Mouse (Mus musculus) heart, embryonic 13.5 days (tissue): ENCODE data around the gene Ccr1l1. TPM values are rescaled to one million over a fixed set of nuclear protein-coding genes. Genes with fewer than 3 reads are reported as not detected.
"Not testable (repeated sequence)": the region's sequence is repeated elsewhere in the genome, so short reads cannot be mapped to it uniquely, and the experiment has no call there.

Experiments used
- ATAC-seq: fragments of 200-750 bp; cut with Nextera tagmentation; 2 replicates; pipeline ENCODE4 v1.8.0; 2017; ENCODE audit warnings: moderate TSS enrichment; ENCODE audit not compliant: insufficient number of reproducible peaks, low FRiP score, low TSS enrichment; ENCODE audit errors: extremely low read depth
- H3K27ac ChIP-seq: fragments of 300-500 bp; sonication (generic); replicated peaks from 2 replicates; pipeline ENCODE4 v1.5.1; 2015; ENCODE audit warnings: moderate library complexity, mild to moderate bottlenecking, inconsistent platforms
- H3K27me3 ChIP-seq: fragments of 300-500 bp; sonication (generic); replicated peaks from 2 replicates; pipeline ENCODE4 v1.6.1; 2015; ENCODE audit warnings: mild to moderate bottlenecking, inconsistent platforms
- H3K36me3 ChIP-seq: fragments of 300-500 bp; sonication (generic); 2 replicates; pipeline ENCODE4 v1.6.1; 2015; ENCODE audit warnings: mild to moderate bottlenecking, inconsistent platforms
- H3K4me1 ChIP-seq: fragments of 300-500 bp; sonication (generic); 2 replicates; pipeline ENCODE4 v1.6.1; 2015; ENCODE audit warnings: inconsistent platforms
- H3K4me2 ChIP-seq: fragments of 300-500 bp; sonication (generic); 2 replicates; pipeline ENCODE4 v1.6.1; 2015; ENCODE audit warnings: inconsistent platforms, mild to moderate bottlenecking, moderate library complexity
- H3K4me3 ChIP-seq: fragments of 300-500 bp; sonication (generic); 2 replicates; pipeline ENCODE4 v1.5.1; 2015; ENCODE audit warnings: moderate library complexity, mild to moderate bottlenecking, inconsistent platforms
- H3K9ac ChIP-seq: fragments of 300-500 bp; sonication (generic); 2 replicates; pipeline ENCODE4 v1.6.1; 2015; ENCODE audit warnings: inconsistent platforms, mild to moderate bottlenecking, moderate library complexity
- H3K9me3 ChIP-seq: fragments of 300-500 bp; sonication (generic); 2 replicates; pipeline ENCODE4 v1.6.1; 2016; ENCODE audit warnings: inconsistent platforms
- WGBS: fragments of 180-500 bp; shearing (Covaris S2); methylation state at CpG from one replicate; pipeline ENCODE4 v1.1.7; 2015; ENCODE audit warnings: mixed read lengths; 5-methylcytosine and 5-hydroxymethylcytosine counted together
- polyA plus RNA-seq: library from polyadenylated mRNA; unstranded; fragments of >200 nt; fragmentation: Nextera tagmentation; extraction: Ambion mirVana; gene quantifications from 2 replicates; pipeline ENCODE4 v1.2.1, GENCODE M21; 2015

Ccr1l1 gene
- polyA plus RNA-seq, 1 experiment from 2014 or later = not detected

DNA sequence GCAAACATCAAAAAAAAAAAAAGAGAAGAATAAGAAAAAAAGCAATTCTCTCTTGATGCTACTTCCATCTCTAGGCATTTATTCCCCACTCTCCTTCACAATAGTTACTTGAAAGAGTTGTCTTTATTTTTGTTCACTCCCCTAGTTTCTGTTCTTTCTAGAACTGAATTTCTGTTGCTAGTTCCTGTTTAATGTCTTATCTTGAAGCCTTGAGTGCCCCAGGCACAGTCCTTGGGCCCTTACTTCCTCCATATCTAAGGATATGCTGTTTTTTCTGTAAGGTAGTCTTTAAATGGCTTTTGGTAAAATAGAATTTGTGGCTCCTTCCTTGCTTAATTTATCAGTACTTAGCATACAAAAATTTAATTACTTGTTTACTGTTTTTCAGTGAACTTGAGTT lies 6.7 kb upstream of the Ccr1l1 start:
- H3K9me3 ChIP-seq = no peaks in the 10 kb centered on the region
- no peaks in the 10 kb centered on the region for H3K36me3 ChIP-seq
- no peaks in the 10 kb centered on the region for H3K4me1 ChIP-seq
- H3K9ac ChIP-seq = no peak overlapping the region
- H3K4me3 ChIP-seq = no peak overlapping the region
- ATAC-seq = no peak
- no peaks in the 10 kb centered on the region for H3K27me3 ChIP-seq
- no peak overlapping the region for H3K27ac ChIP-seq
- no peak overlapping the region for H3K4me2 ChIP-seq

DNA sequence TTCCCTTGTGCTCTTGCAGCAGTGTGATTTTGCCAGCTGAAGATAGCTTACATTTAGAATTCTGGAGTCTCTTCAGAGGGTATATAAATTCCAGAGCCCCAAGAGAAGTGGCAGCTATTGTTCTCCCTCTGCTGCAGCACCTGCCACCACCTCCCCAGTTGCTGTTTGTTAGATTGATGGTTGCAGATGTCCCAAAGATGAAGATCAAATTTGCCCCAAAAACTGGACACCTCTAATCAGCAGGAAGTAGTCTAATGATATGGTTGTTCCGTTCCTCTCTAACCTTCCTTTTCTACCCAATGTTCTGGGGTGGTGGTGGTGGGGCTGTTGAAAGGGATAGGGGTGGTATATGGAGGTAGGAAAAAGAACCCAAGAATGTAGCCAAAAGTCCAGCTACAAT lies 4.5 kb upstream of the Ccr1l1 start:
- WGBS = 54% methylated on average over 1 of the region's 1 CpGs
- Histone ChIP-seq H3K4me3 (no peak overlapping the region), H3K36me3 (no peaks in the 10 kb centered on the region), H3K4me2 (no peak overlapping the region), H3K27ac (no peak overlapping the region), H3K9ac (no peak overlapping the region), H3K9me3 (no peaks in the 10 kb centered on the region), H3K27me3 (no peaks in the 10 kb centered on the region), H3K4me1 (no peaks in the 10 kb centered on the region)
- ATAC-seq = no peak

DNA sequence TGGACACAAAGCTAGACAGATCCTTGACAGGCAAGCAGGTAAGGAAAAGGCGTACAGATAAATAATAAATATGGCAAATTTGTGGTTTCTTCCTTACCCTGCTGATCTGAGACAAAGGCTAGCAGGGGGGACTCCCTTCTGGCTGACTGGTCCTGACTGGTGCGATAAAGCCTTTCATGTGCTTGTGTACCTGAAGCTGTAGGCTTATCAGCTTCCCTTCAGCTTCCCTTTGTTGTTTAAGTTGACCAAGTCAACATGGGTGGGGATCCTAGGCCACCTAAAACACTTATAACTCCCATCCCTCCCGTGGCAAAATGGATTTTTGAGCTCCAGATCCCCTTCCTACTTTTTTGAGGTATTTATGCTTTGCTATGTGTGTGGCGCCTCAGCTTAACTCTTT lies 3.7 kb upstream of the Ccr1l1 start:
- 69% methylated on average over 4 of the region's 4 CpGs for WGBS
- Histone ChIP-seq H3K27me3 (no peaks in the 10 kb centered on the region), H3K4me3 (no peak overlapping the region), H3K4me2 (no peak overlapping the region), H3K9me3 (no peaks in the 10 kb centered on the region), H3K9ac (no peak overlapping the region), H3K36me3 (no peaks in the 10 kb centered on the region), H3K27ac (no peak overlapping the region), H3K4me1 (no peaks in the 10 kb centered on the region)
- no peak for ATAC-seq

DNA sequence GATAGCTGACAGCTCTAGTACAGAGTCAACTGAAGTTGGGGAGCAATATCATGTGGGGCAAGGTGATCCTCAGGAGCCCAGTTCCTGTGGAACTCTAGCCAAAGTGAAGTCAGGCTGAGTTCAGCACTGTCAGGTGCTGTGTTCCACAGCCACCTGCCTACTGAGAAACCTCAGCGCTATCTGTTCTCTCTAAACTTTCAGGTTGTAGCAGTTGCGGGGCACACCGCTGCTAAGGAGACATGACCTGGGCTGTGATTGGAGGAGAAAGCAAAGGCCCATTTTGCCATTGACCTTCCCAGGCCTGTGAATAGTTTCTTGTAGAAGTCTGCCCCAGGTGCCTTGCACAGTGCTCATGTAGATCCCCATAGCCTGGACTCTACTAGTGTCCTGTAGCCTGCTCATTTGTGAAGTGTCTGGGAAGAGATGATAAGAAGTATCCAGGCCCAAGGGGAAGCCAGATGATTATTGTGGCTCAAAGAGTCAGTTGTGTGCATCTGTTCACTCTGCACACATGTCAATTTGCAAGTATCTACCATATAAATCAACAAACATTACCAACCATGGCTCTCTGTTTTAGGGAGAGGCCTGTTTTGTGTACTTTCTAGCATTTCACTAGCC lies 2.8 kb upstream of the Ccr1l1 start:
- WGBS = no CpG with 5 or more reads among the region's 3 CpGs
- not testable (repeated sequence) for H3K36me3 ChIP-seq, H3K27me3 ChIP-seq, H3K9me3 ChIP-seq, H3K9ac ChIP-seq, H3K4me1 ChIP-seq, H3K4me2 ChIP-seq, ATAC-seq, H3K4me3 ChIP-seq, H3K27ac ChIP-seq

DNA sequence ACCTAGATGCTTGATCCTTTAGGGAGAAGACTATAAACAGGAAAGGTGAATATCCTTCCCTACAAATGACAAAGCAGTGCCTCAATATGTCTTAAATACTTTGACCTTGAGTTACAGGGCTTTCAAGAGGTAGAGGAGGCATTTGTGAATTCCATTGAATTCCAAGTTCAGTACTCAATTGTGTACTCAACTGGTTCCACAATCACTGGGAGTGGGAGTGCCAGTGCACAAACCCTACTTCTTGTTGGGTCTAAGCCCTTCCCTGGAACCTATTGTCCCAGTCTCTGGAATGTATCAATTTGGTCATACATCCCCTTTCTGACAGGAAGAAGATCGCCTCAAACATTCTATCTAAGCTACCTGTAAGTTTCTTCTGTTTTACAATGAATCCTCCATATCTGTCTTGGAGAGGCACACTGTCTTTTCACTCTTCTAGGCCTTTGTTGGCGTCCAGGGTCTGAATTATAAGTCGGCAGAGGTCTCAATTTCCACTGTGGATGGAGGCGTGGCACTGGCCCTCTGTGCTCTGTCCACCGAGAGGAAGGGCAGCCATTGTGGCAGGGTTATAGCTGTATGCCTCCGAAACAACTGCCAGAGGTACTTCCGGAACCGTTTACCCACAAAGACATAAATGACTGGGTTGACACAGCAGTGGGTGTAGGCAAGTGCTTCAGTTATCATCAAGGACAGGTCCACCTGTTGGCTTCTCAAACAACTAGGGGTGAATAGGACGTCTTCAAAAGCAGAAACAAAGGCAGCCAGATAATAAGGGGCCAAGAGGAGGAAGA lies 1.1 kb downstream of the Ccr1l1 start:
- no peak overlapping the region for H3K4me3 ChIP-seq
- no peak overlapping the region for H3K9ac ChIP-seq
- no peaks in the 10 kb centered on the region for H3K9me3 ChIP-seq
- no peaks in the 10 kb centered on the region for H3K4me1 ChIP-seq
- H3K27ac ChIP-seq = no peak overlapping the region
- H3K4me2 ChIP-seq = no peak overlapping the region
- H3K36me3 ChIP-seq = no peaks in the 10 kb centered on the region
- H3K27me3 ChIP-seq = no peaks in the 10 kb centered on the region
- 75% methylated on average over 9 of the region's 9 CpGs for WGBS
- ATAC-seq = no peak

DNA sequence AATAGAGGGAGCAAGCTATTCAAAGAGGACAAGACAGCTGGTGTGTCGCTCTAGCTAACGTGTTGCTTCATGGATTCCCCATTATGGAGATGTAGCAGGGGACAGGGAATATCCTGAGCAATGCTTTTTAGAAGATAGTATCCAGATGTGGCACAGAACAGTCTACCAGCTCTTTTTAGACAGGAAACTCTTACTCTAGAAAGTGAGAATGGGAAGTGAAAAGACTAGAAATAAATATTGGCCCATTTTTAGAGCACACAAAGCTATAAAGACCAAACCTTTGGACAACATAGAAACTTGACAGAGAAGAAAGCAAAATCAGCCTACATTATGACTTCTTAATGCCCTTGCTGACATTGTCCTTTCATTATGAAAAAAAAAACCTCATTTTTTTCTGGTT lies 2.6 kb downstream of the Ccr1l1 start:
- H3K36me3 ChIP-seq = no peaks in the 10 kb centered on the region
- H3K4me1 ChIP-seq = no peaks in the 10 kb centered on the region
- H3K4me3 ChIP-seq = no peak overlapping the region
- no peak overlapping the region for H3K9ac ChIP-seq
- H3K27ac ChIP-seq = no peak overlapping the region
- no peak for ATAC-seq
- no peaks in the 10 kb centered on the region for H3K9me3 ChIP-seq
- no peak overlapping the region for H3K4me2 ChIP-seq
- no peaks in the 10 kb centered on the region for H3K27me3 ChIP-seq
- 61% methylated on average over 2 of the region's 2 CpGs for WGBS

DNA sequence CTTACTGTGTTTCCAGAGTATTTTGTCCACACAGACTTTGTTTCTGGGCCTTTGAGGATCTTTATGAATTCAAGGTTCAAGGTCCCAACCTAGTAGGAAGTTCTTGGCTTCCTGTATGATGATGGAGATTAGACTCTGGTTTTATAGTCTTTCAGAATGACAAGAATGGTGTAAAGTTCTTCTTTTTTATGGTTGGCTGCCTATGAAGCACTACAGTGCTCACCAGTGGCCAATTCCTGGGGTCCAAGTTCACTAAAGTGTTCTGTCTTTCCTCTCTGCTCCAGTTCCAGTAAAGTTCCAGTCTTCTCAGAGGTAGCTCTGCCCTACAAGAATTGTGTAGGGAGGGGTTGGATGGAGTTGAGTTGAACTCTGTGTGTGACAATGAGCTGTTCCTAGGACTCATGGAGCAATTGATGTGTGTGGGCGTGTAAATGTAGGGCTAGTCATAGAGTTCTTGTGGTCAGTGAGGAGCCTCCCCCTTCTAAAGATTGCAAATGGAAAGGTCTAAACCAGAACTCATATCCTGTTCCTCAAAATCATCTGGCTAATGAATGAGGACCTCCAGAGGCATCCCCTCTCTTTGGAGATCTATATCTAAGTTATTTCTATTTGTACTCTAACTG lies 9.8 kb downstream of the Ccr1l1 start, which contains the start of gene Ccr1:
Ccr1 (minus strand) TSS at position 403 of the 623 bp plus-strand sequence.
- H3K4me1 ChIP-seq = no peaks in the 10 kb centered on the region
- no peaks in the 10 kb centered on the region for H3K27me3 ChIP-seq
- no peaks in the 10 kb centered on the region for H3K36me3 ChIP-seq
- no peak within 1 kb of the TSS for H3K27ac ChIP-seq
- H3K9me3 ChIP-seq = no peaks in the 10 kb centered on the region
- 64% methylated on average over 1 of the region's 1 CpGs for WGBS
- ATAC-seq = no peak
- H3K4me2 ChIP-seq = no peak within 1 kb of the TSS
- H3K9ac ChIP-seq = no peak within 1 kb of the TSS
- no peak within 1 kb of the TSS for H3K4me3 ChIP-seq

DNA sequence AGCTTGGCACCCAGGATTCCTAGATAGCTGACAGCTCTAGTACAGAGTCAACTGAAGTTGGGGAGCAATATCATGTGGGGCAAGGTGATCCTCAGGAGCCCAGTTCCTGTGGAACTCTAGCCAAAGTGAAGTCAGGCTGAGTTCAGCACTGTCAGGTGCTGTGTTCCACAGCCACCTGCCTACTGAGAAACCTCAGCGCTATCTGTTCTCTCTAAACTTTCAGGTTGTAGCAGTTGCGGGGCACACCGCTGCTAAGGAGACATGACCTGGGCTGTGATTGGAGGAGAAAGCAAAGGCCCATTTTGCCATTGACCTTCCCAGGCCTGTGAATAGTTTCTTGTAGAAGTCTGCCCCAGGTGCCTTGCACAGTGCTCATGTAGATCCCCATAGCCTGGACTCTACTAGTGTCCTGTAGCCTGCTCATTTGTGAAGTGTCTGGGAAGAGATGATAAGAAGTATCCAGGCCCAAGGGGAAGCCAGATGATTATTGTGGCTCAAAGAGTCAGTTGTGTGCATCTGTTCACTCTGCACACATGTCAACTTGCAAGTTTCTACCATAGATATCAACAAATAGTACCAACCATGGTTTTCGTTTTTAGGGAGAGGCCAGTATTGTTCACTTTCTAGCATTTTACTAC lies 11.2 kb downstream of the Ccr1l1 start:
- H3K9ac ChIP-seq, H3K27ac ChIP-seq, H3K4me2 ChIP-seq, H3K27me3 ChIP-seq, H3K4me1 ChIP-seq, H3K4me3 ChIP-seq, H3K9me3 ChIP-seq, ATAC-seq, H3K36me3 ChIP-seq: not testable (repeated sequence)
- WGBS = 64% methylated on average over 1 of the region's 4 CpGs

DNA sequence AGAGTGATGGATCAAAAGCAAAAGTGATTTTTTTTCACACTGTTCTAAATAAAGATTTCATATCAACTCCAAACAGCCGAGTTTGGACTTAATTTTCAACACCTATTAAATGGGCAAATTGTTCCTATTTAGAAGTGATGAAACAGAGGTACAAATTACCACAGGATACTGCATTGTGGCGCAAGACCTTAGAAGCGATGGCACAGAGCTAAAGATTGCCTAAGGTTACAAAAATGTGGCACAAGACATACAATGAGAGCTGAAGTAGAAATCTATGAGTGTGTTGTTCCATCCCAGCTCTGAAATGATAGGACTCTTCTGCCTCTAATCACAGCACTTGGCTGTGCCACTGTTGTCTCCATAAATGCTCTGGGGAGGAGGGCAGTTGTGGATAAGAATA lies 13.4 kb downstream of the Ccr1l1 start:
- H3K4me2 ChIP-seq = no peak overlapping the region
- H3K27me3 ChIP-seq = no peaks in the 10 kb centered on the region
- no peak overlapping the region for H3K27ac ChIP-seq
- no peaks in the 10 kb centered on the region for H3K9me3 ChIP-seq
- no peak overlapping the region for H3K9ac ChIP-seq
- H3K36me3 ChIP-seq = no peaks in the 10 kb centered on the region
- no peak for ATAC-seq
- no peaks in the 10 kb centered on the region for H3K4me1 ChIP-seq
- H3K4me3 ChIP-seq = no peak overlapping the region
- 66% methylated on average over 3 of the region's 3 CpGs for WGBS

DNA sequence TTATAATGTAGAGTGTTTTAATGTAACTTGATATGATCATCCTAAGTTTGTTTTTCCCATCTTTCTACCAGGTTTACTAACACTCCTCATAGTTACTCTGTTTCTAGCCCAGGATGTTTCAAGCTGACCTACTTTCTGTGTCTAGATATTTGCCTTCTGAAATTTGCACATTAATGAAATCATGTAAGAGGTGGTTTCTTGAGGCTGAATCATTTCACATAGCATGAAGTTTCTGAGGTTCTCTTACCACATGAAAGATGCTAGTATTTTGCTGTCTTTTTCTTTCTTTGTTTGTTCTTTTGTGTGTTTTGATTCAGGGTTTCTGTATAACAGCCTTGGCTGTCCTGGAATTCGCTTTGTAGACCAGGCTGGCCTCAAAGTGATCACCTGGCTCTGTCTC lies 18.0 kb downstream of the Ccr1l1 start:
- Histone ChIP-seq H3K4me3 (no peak overlapping the region), H3K27ac (no peak overlapping the region), H3K36me3 (no peaks in the 10 kb centered on the region), H3K9me3 (no peaks in the 10 kb centered on the region), H3K4me2 (no peak overlapping the region), H3K4me1 (no peaks in the 10 kb centered on the region), H3K27me3 (no peaks in the 10 kb centered on the region), H3K9ac (no peak overlapping the region)
- no peak for ATAC-seq
- WGBS = 66% methylated on average over 1 of the region's 1 CpGs

DNA sequence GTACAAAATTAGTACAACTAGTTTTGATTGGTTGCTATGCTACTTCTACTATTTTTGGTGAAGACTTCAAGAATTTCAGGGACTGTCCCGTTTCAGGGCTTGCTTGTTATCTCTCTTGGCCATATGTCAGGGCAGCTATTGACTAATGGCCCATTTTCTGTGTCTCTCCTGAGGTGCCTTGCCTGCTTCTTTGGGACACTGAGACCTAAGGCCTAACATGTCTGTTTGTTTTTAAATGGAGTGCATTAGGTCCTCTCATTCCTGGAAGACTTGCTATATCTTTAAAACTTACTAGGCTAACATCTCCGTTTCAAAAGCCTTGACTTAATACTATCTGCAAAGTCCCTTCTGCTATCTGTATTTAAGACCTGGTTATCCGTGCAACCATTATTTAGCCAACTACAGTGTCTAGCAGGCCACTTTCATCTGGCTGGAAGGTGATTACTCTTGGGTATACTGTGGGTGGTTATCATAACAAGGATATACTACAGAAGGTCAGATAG lies 20.2 kb downstream of the Ccr1l1 start:
- no peak overlapping the region for H3K4me2 ChIP-seq
- H3K27ac ChIP-seq = no peak overlapping the region
- no peak overlapping the region for H3K9ac ChIP-seq
- no peaks in the 10 kb centered on the region for H3K27me3 ChIP-seq
- no peaks in the 10 kb centered on the region for H3K4me1 ChIP-seq
- no peaks in the 10 kb centered on the region for H3K36me3 ChIP-seq
- WGBS = 37% methylated on average over 3 of the region's 3 CpGs
- H3K9me3 ChIP-seq = no peaks in the 10 kb centered on the region
- ATAC-seq = no peak
- H3K4me3 ChIP-seq = no peak overlapping the region
